Mouse (Mus musculus) megakaryocyte-erythroid progenitor cell, adult 5 weeks (primary cell): ENCODE data around the gene Cybb. TPM values are rescaled to one million over a fixed set of nuclear protein-coding genes. Genes with fewer than 3 reads are reported as not detected.

Experiments
- polyA plus RNA-seq: library from polyadenylated mRNA; stranded (reverse); fragments of >175 nt; gene quantifications from 2 replicates; pipeline ENCODE4 v1.2.3, GENCODE M21; 2012

The Cybb gene
- 3.9 and 6.3 TPM in 2 replicates for polyA plus RNA-seq

GRCm38 (mm10) chrX:9487671-9488070 is at the start of gene Cybb:
Gene Cybb (minus strand): TSS chrX:9487771.

Other genes starting within 250 kb of the Cybb start
- gene Gm14862, start 230.9 kb downstream of the Cybb start, polyA plus RNA-seq, result not detected in 2 replicates
- gene Xk, start 215.0 kb downstream of the Cybb start, polyA plus RNA-seq, result 3.5 and 4.0 TPM in 2 replicates
- gene H2al1m, start 204.0 kb downstream of the Cybb start, polyA plus RNA-seq, result not detected in 2 replicates
- 0.20 TPM in 1 of 2 replicates, not detected in the other for gene H2al1k, start 137.1 kb downstream of the Cybb start, polyA plus RNA-seq
- not detected in 2 replicates for gene H2al1o, start 84.6 kb upstream of the Cybb start, polyA plus RNA-seq
- gene Dynlt3, start 175.2 kb upstream of the Cybb start, polyA plus RNA-seq, result 2.2 and 2.3 TPM in 2 replicates